Mouse (Mus musculus): ENCODE data around the gene Clk2. TPM values are rescaled to one million over a fixed set of nuclear protein-coding genes. Genes with fewer than 3 reads are reported as not detected.
"Not testable (repeated sequence)": the region's sequence is repeated elsewhere in the genome, so short reads cannot be mapped to it uniquely, and the experiment has no call there.

The Clk2 gene
- polyA plus RNA-seq, 2 experiments = 26.5 to 152 TPM

DNA sequence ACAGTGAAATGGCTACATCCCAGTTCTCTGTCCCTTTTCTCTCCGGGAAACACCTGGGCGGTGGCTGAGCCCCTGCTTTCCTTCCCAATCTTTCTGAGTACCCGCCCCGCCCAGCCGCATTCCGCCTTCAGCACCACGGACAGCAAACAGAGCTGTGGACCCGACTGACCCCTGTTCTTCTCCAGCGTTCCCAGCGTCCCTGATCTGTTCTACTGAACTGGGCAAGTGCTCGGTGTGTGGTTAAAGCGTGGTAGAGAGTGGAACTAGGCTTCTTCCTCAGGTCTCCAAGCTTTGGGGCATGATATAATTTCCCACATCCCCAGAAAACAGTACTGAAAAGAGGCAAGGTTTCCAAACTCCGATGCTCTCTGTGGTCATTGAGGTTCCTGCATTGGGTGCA lies 5.4 kb upstream of the Clk2 start:
- ATAC-seq (ENCODE audit: low FRiP score, low read depth) (no peak), DNase-seq (ENCODE audit: low spot score) (peak; percentile 40)
- H3K9ac ChIP-seq (ENCODE audit: low read depth, low read length, severe bottlenecking) = no peak overlapping the region
- peaks cover 17% of the 10 kb centered on the region for H3K27me3 ChIP-seq (ENCODE audit: control insufficient read depth, insufficient read depth, low read length)
- no peaks in the 10 kb centered on the region for H3K9me3 ChIP-seq (ENCODE audit: control insufficient read depth, low read length)
- H3K4me3 ChIP-seq (replicated peaks; ENCODE audit: low read length) = peak overlapping the region; percentile 55
- TF ChIP-seq POLR2A (IDR thresholded peaks at IDR 0.05; ENCODE audit: borderline replicate concordance, extremely low read depth, insufficient read depth, insufficient read length) = no peak
- no peaks in the 10 kb centered on the region for H3K36me3 ChIP-seq (ENCODE audit: control insufficient read depth, insufficient read depth, low read length)
- WGBS = 4% methylated on average over 13 of the region's 13 CpGs
- H3K4me1 ChIP-seq (ENCODE audit: control insufficient read depth, insufficient read depth, low read length) = peaks cover 11% of the 10 kb centered on the region
- H3K4me2 ChIP-seq (replicated peaks; ENCODE audit: low read depth, low read length, severe bottlenecking) = peak overlapping the region; percentile 96
- no peak overlapping the region for H3K27ac ChIP-seq (replicated peaks; ENCODE audit: low read depth, low read length)

DNA sequence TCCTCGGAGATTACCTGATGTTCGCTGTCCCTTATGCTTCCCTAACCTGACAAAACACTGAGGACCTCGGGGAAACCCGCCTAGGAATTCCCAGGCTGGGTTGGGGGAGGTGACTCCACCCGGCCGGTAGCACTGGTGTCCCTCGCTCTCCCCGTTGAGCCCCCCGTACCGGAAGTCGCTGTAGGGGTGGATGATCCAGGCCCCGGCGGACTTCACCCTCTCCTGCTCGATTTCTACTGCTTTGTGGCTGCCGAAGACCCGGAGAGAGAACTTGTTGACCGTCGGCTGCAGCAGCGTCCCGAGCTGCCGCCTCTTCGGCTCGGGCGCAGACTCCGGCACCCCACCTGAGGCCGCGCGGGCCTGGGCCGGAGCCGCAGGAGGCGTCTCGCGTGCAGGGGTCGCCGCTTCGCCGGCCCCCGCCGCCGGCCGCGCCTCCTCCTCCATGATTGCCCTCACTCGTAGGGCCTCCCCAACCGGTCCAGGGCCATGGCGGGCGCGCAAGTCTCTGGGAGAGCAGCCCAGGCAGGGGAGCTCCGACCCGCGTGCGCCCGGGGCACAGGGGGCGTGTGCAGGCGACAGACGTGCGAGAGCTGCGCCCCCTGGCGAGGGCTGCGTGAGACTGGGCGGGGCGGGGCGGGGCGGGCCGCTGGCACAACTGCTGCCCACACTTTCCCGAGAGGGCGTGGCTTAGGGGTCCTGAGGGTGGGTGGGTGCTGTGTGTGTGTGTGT lies 4.8 kb upstream of the Clk2 start, which contains the start of gene Hcn3:
Gene Hcn3 (minus strand): TSS at position 581 of the 729 bp plus-strand sequence.
- DNase-seq (ENCODE audit: low spot score) (peak; percentile 54), ATAC-seq (ENCODE audit: low FRiP score, low read depth) (peak; percentile 42)
- Histone ChIP-seq H3K36me3 (ENCODE audit: control insufficient read depth, insufficient read depth, low read length) (no peaks in the 10 kb centered on the region), H3K9ac (ENCODE audit: low read depth, low read length, severe bottlenecking) (peak within 1 kb of the TSS; percentile 53), H3K4me1 (ENCODE audit: control insufficient read depth, insufficient read depth, low read length) (peaks cover 11% of the 10 kb centered on the region), H3K27ac (replicated peaks; ENCODE audit: low read depth, low read length) (no peak within 1 kb of the TSS), H3K4me2 (replicated peaks; ENCODE audit: low read depth, low read length, severe bottlenecking) (peak within 1 kb of the TSS; percentile 96), H3K4me3 (replicated peaks; ENCODE audit: low read length) (peak within 1 kb of the TSS; percentile 55), H3K27me3 (ENCODE audit: control insufficient read depth, insufficient read depth, low read length) (peaks cover 17% of the 10 kb centered on the region), H3K9me3 (ENCODE audit: control insufficient read depth, low read length) (no peaks in the 10 kb centered on the region)
- TF ChIP-seq POLR2A (IDR thresholded peaks at IDR 0.05; ENCODE audit: borderline replicate concordance, extremely low read depth, insufficient read depth, insufficient read length) = no peak
- WGBS = under 1% methylated on average over 48 of the region's 66 CpGs

DNA sequence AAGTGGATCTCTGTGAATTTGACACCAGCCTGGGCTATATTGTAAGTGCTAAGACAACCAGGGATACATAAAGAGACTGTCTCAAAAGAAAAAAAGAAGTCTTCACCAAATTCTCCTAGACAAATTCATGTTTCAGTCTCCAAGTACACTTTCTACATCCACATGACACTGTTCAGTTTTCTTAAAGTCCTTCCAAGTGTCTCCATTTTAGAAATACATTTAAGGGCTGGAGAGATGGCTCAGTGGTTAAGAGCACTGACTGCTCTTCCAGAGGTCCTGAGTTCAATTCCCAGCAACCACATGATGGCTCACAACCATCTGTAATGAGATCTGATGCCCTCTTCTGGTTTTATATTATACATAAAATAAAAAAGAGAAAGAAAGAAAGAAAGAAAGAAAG lies 3.4 kb upstream of the Clk2 start:
- not testable (repeated sequence) for H3K36me3 ChIP-seq (ENCODE audit: control insufficient read depth, insufficient read depth, low read length); ATAC-seq (ENCODE audit: low FRiP score, low read depth)

DNA sequence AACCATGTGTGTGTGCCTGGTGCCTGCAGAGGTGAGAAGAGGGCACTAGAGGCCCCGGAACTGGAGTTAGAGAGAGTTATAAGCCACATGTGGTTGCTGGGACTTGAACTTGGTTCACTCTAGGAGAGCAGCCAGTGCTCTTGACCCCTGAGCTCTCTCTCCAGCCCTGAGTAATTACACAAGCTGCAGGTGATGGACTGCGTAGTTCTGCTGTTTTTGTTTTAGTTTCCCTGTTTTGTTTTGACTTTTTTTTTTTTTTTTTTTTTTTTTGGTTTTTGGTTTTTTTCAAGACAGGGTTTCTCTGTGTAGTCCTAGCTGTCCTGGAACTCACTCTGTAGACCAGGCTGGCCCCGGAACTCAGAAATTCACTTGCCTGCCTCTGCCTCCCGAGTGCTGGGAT lies 2.8 kb upstream of the Clk2 start:
- DNase-seq (ENCODE audit: low spot score) (no peak), ATAC-seq (ENCODE audit: low FRiP score, low read depth) (no peak)
- Histone ChIP-seq H3K4me1 (ENCODE audit: control insufficient read depth, insufficient read depth, low read length) (peaks cover 21% of the 10 kb centered on the region), H3K36me3 (ENCODE audit: control insufficient read depth, insufficient read depth, low read length) (peaks cover 6% of the 10 kb centered on the region), H3K9ac (ENCODE audit: low read depth, low read length, severe bottlenecking) (no peak overlapping the region), H3K4me3 (replicated peaks; ENCODE audit: low read length) (no peak overlapping the region), H3K9me3 (ENCODE audit: control insufficient read depth, low read length) (no peaks in the 10 kb centered on the region), H3K4me2 (replicated peaks; ENCODE audit: low read depth, low read length, severe bottlenecking) (no peak overlapping the region), H3K27ac (replicated peaks; ENCODE audit: low read depth, low read length) (no peak overlapping the region), H3K27me3 (ENCODE audit: control insufficient read depth, insufficient read depth, low read length) (peaks cover 17% of the 10 kb centered on the region)
- 71% methylated on average over 4 of the region's 4 CpGs for WGBS
- no peak for TF ChIP-seq POLR2A (IDR thresholded peaks at IDR 0.05; ENCODE audit: borderline replicate concordance, extremely low read depth, insufficient read depth, insufficient read length)

More for the DNA sequence above, 3.4 kb upstream of the Clk2 start:
- Histone ChIP-seq H3K27me3 (ENCODE audit: control insufficient read depth, insufficient read depth, low read length) (peaks cover 17% of the 10 kb centered on the region), H3K4me1 (ENCODE audit: control insufficient read depth, insufficient read depth, low read length) (peaks cover 19% of the 10 kb centered on the region)
- DNase-seq (ENCODE audit: low spot score); H3K4me3 ChIP-seq (replicated peaks; ENCODE audit: low read length); H3K4me2 ChIP-seq (replicated peaks; ENCODE audit: low read depth, low read length, severe bottlenecking); H3K9ac ChIP-seq (ENCODE audit: low read depth, low read length, severe bottlenecking); H3K27ac ChIP-seq (replicated peaks; ENCODE audit: low read depth, low read length); H3K9me3 ChIP-seq (ENCODE audit: control insufficient read depth, low read length): not testable (repeated sequence)

DNA sequence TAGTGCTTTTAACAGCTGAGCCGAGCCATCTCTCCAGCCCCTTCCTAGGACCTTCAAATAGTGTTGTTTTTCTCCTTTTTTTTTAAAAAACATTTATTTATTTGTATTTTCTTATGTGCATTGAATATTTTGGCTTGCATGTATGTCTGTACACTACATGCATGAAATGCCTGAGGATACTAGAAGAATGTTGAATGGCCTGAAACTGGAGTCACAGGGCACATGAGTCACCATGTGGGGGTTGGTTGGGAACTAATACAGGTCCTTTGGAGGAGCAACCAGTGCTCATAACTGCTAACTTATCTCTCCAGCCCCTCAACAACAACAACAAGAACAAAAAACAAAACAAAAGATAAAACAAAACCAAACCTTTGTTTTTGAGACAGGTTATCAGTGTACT lies 1.5 kb upstream of the Clk2 start:
- Histone ChIP-seq H3K36me3 (ENCODE audit: control insufficient read depth, insufficient read depth, low read length) (peaks cover 19% of the 10 kb centered on the region), H3K27me3 (ENCODE audit: control insufficient read depth, insufficient read depth, low read length) (peaks cover 15% of the 10 kb centered on the region), H3K27ac (replicated peaks; ENCODE audit: low read depth, low read length) (no peak overlapping the region), H3K9ac (ENCODE audit: low read depth, low read length, severe bottlenecking) (no peak overlapping the region), H3K9me3 (ENCODE audit: control insufficient read depth, low read length) (no peaks in the 10 kb centered on the region), H3K4me3 (replicated peaks; ENCODE audit: low read length) (no peak overlapping the region), H3K4me1 (ENCODE audit: control insufficient read depth, insufficient read depth, low read length) (peaks cover 21% of the 10 kb centered on the region), H3K4me2 (replicated peaks; ENCODE audit: low read depth, low read length, severe bottlenecking) (no peak overlapping the region)
- 63% methylated on average over 1 of the region's 1 CpGs for WGBS
- DNase-seq (ENCODE audit: low spot score) (no peak), ATAC-seq (ENCODE audit: low FRiP score, low read depth) (no peak)
- TF ChIP-seq POLR2A (IDR thresholded peaks at IDR 0.05; ENCODE audit: borderline replicate concordance, extremely low read depth, insufficient read depth, insufficient read length) = no peak
